Mouse (Mus musculus) midbrain, embryonic 16.5 days (tissue): Measurements from ENCODE around the gene Rab11b. TPM values are rescaled to one million over a fixed set of nuclear protein-coding genes. Genes with fewer than 3 reads are reported as not detected.

Source experiments
- ATAC-seq: fragments of 200-750 bp; cut with Nextera tagmentation; 2 replicates; pipeline ENCODE4 v1.8.0; 2017; ENCODE audit warnings: moderate TSS enrichment
- H3K27ac ChIP-seq: fragments of 300-500 bp; sonication (generic); 2 replicates; pipeline ENCODE4 v1.5.1; 2014; ENCODE audit warnings: mild to moderate bottlenecking, low read length, mixed read lengths
- H3K27me3 ChIP-seq: fragments of 300-500 bp; sonication (generic); 2 replicates; pipeline ENCODE4 v1.6.1; 2014; ENCODE audit warnings: low read depth, low read length, mixed read lengths; ENCODE audit not compliant: control insufficient read depth, insufficient read depth
- H3K36me3 ChIP-seq: fragments of 300-500 bp; sonication (generic); 2 replicates; pipeline ENCODE4 v1.6.1; 2014; ENCODE audit warnings: mild to moderate bottlenecking, low read length, moderate library complexity, mixed read lengths; ENCODE audit not compliant: control insufficient read depth, insufficient read depth
- H3K4me1 ChIP-seq: fragments of 300-500 bp; sonication (generic); 2 replicates; pipeline ENCODE4 v1.6.1; 2014; ENCODE audit warnings: mild to moderate bottlenecking, low read length, mixed read lengths; ENCODE audit not compliant: control insufficient read depth, insufficient read depth
- H3K4me2 ChIP-seq: fragments of 300-500 bp; sonication (generic); 2 replicates; pipeline ENCODE4 v1.6.1; 2014; ENCODE audit warnings: mild to moderate bottlenecking, low read length, mixed read lengths
- H3K4me3 ChIP-seq: fragments of 300-500 bp; sonication (generic); 2 replicates; pipeline ENCODE4 v1.5.1; 2014; ENCODE audit warnings: low read depth, mild to moderate bottlenecking, low read length, moderate library complexity, mixed read lengths
- H3K9ac ChIP-seq: fragments of 300-500 bp; sonication (generic); 2 replicates; pipeline ENCODE4 v1.6.1; 2014; ENCODE audit warnings: low read depth, low read length, mixed read lengths
- H3K9me3 ChIP-seq: fragments of 300-500 bp; sonication (generic); replicated peaks from 2 replicates; pipeline ENCODE4 v1.6.1; 2014; ENCODE audit warnings: mild to moderate bottlenecking, low read length, mixed read lengths; ENCODE audit not compliant: control insufficient read depth, poor library complexity, severe bottlenecking
- WGBS: fragments of 180-500 bp; shearing (Covaris S2); extraction: QIAGEN DNeasy Blood & Tissue Kit; methylation state at CpG from one replicate; pipeline ENCODE4 v1.1.7; 2014; 5-methylcytosine and 5-hydroxymethylcytosine counted together
- polyA plus RNA-seq: library from polyadenylated mRNA; unstranded; fragments of >200 nt; fragmentation: Nextera tagmentation; extraction: Ambion mirVana; gene quantifications from 2 replicates; pipeline ENCODE4 v1.2.1, GENCODE M21; 2015

The Rab11b gene
- polyA plus RNA-seq, 1 experiment from 2014 or later, result 503 TPM

GRCm38 (mm10) chr17:33786375-33786774 lies 26.0 kb upstream of the Rab11b start:
- no peak overlapping the region for H3K4me3 ChIP-seq
- no peak overlapping the region for H3K27ac ChIP-seq
- no peak for ATAC-seq
- H3K9me3 ChIP-seq, result no peaks in the 10 kb centered on the region
- peaks cover 5% of the 10 kb centered on the region; the same call in 1 of the 2 replicates for H3K4me1 ChIP-seq
- no peak overlapping the region for H3K9ac ChIP-seq
- H3K27me3 ChIP-seq, result no peaks in the 10 kb centered on the region
- H3K4me2 ChIP-seq, result no peak overlapping the region
- WGBS, result 88% methylated on average over 18 of the region's 18 CpGs
- no peaks in the 10 kb centered on the region for H3K36me3 ChIP-seq

- ATAC-seq, result no peak
- 92% methylated on average over 2 of the region's 2 CpGs for WGBS
- Histone ChIP-seq H3K36me3 (no peaks in the 10 kb centered on the region), H3K4me1 (peaks cover 12% of the 10 kb centered on the region; the same call in 1 of the 2 replicates), H3K4me3 (no peak overlapping the region), H3K27me3 (no peaks in the 10 kb centered on the region), H3K27ac (no peak overlapping the region), H3K9ac (no peak overlapping the region), H3K9me3 (no peaks in the 10 kb centered on the region), H3K4me2 (no peak overlapping the region)
Measured at GRCm38 (mm10) chr17:33784939-33785338, 24.6 kb upstream of the Rab11b start.

GRCm38 (mm10) chr17:33783408-33783807 lies 23.1 kb upstream of the Rab11b start:
- Histone ChIP-seq H3K9me3 (no peaks in the 10 kb centered on the region), H3K9ac (no peak overlapping the region), H3K27ac (no peak overlapping the region), H3K36me3 (no peaks in the 10 kb centered on the region), H3K4me2 (no peak overlapping the region), H3K4me1 (peaks cover 12% of the 10 kb centered on the region; the same call in 1 of the 2 replicates), H3K27me3 (no peaks in the 10 kb centered on the region), H3K4me3 (no peak overlapping the region)
- ATAC-seq, result no peak

- Histone ChIP-seq H3K27me3 (no peaks in the 10 kb centered on the region), H3K36me3 (no peaks in the 10 kb centered on the region), H3K27ac (no peak overlapping the region), H3K4me1 (peaks cover 12% of the 10 kb centered on the region; the same call in 1 of the 2 replicates), H3K9ac (no peak overlapping the region), H3K4me3 (peak overlapping the region; percentile 50; the same call in 1 of the 2 replicates), H3K9me3 (no peaks in the 10 kb centered on the region), H3K4me2 (peak overlapping the region; percentile 95)
- ATAC-seq, result no peak
- WGBS, result 40% methylated on average over 4 of the region's 4 CpGs
Measured at GRCm38 (mm10) chr17:33782067-33782466, 21.7 kb upstream of the Rab11b start.

- ATAC-seq, result peak; percentile 86
- H3K4me2 ChIP-seq, result peak within 1 kb of the TSS; percentile 95
- no peaks in the 10 kb centered on the region for H3K36me3 ChIP-seq
- 1% methylated on average over 50 of the region's 50 CpGs for WGBS
- peak within 1 kb of the TSS; percentile 67 for H3K9ac ChIP-seq
- H3K27ac ChIP-seq, result peak within 1 kb of the TSS; percentile 60
- no peaks in the 10 kb centered on the region for H3K27me3 ChIP-seq
- peak within 1 kb of the TSS; percentile 50 for H3K4me3 ChIP-seq
- H3K9me3 ChIP-seq, result no peaks in the 10 kb centered on the region
- peaks cover 12% of the 10 kb centered on the region; the same call in 1 of the 2 replicates for H3K4me1 ChIP-seq
Measured at GRCm38 (mm10) chr17:33781124-33781977, 21.0 kb upstream of the Rab11b start, which contains the start of gene Angptl4. TSS of gene Angptl4 (minus strand) at chr17:33781830.

GRCm38 (mm10) chr17:33780431-33780830 lies 20.1 kb upstream of the Rab11b start:
- WGBS, result 88% methylated on average over 5 of the region's 5 CpGs
- Histone ChIP-seq H3K4me1 (peaks cover 12% of the 10 kb centered on the region; the same call in 1 of the 2 replicates), H3K4me2 (peak overlapping the region; percentile 95), H3K27me3 (no peaks in the 10 kb centered on the region), H3K9ac (no peak overlapping the region; the same call in 1 of the 2 replicates), H3K9me3 (no peaks in the 10 kb centered on the region), H3K4me3 (peak overlapping the region; percentile 50), H3K36me3 (no peaks in the 10 kb centered on the region), H3K27ac (0 out of 2 replicates have a peak overlapping the region, but pooled peaks have one; percentile 60)
- ATAC-seq, result no peak

GRCm38 (mm10) chr17:33779967-33780295 lies 19.6 kb upstream of the Rab11b start:
- Histone ChIP-seq H3K36me3 (no peaks in the 10 kb centered on the region), H3K4me1 (peaks cover 12% of the 10 kb centered on the region; the same call in 1 of the 2 replicates), H3K9me3 (no peaks in the 10 kb centered on the region), H3K27ac (no peak overlapping the region), H3K4me3 (no peak overlapping the region), H3K27me3 (no peaks in the 10 kb centered on the region), H3K9ac (no peak overlapping the region), H3K4me2 (peak overlapping the region; percentile 95)
- no peak for ATAC-seq
- WGBS, result 90% methylated on average over 5 of the region's 5 CpGs

GRCm38 (mm10) chr17:33779271-33779966 lies 19.1 kb upstream of the Rab11b start:
- H3K4me3 ChIP-seq, result no peak overlapping the region
- H3K4me2 ChIP-seq, result peak overlapping the region; percentile 35
- no peaks in the 10 kb centered on the region for H3K9me3 ChIP-seq
- peak overlapping the region; percentile 60; the same call in 1 of the 2 replicates for H3K27ac ChIP-seq
- no peak overlapping the region for H3K9ac ChIP-seq
- 66% methylated on average over 8 of the region's 9 CpGs for WGBS
- H3K27me3 ChIP-seq, result no peaks in the 10 kb centered on the region
- peaks cover 12% of the 10 kb centered on the region; the same call in 1 of the 2 replicates for H3K4me1 ChIP-seq
- no peaks in the 10 kb centered on the region for H3K36me3 ChIP-seq
- ATAC-seq, result peak; percentile 75

- H3K27me3 ChIP-seq, result no peaks in the 10 kb centered on the region
- H3K27ac ChIP-seq, result no peak overlapping the region
- no peak for ATAC-seq
- H3K4me1 ChIP-seq, result no peaks in the 10 kb centered on the region
- H3K9ac ChIP-seq, result no peak overlapping the region
- no peak overlapping the region for H3K4me3 ChIP-seq
- no peaks in the 10 kb centered on the region for H3K9me3 ChIP-seq
- no peak overlapping the region for H3K4me2 ChIP-seq
- H3K36me3 ChIP-seq, result no peaks in the 10 kb centered on the region
- 94% methylated on average over 4 of the region's 4 CpGs for WGBS
Measured at GRCm38 (mm10) chr17:33775287-33775686, 15.0 kb upstream of the Rab11b start.
